Mouse (Mus musculus): Measurements from ENCODE around the gene Smyd4.
A peak's percentile ranks its signal among the peaks of the same experiment; 100 is the strongest.

The Smyd4 gene

DNA sequence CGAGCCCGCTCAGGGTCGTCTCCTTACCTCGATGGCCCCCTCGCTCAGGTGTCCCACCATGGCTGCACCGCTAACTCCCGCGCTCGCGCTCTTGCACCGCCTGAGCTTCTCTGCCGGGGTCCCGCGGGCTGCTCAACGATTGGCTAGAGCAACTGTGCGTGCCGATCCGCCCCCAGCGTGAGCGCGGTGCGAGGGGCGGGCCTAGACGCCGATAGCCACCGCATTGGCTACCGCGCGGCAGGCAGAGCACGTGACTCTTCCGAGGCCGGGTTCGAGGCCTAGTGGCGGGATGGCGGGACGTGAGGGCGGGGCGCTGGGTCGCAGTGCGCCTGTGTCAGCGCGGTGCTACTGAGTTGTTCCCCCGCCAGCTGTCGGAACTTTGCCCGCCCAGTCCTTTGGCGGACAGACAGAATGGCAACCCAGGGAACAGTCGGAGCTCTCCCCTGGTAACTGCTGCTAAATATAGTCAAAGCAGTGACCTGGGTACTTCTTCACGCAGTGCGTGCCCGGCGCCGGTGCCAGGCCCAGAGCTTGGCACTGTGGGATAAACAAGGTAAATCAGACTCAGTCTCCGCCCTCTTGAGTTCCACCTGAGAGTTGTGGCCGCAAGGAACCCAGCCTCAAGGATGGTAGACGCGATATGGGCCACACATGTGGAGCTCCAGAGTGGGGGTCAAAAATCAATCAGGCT, at the start of gene Smyd4, which contains the start of gene Rpa1:
Smyd4 (plus strand) TSS at position 235 of the 691 bp plus-strand sequence.
Rpa1 (minus strand) TSS at position 126 of the 691 bp plus-strand sequence.
- peak; percentile 95 for DNase-seq (ENCODE audit: low spot score)

DNA sequence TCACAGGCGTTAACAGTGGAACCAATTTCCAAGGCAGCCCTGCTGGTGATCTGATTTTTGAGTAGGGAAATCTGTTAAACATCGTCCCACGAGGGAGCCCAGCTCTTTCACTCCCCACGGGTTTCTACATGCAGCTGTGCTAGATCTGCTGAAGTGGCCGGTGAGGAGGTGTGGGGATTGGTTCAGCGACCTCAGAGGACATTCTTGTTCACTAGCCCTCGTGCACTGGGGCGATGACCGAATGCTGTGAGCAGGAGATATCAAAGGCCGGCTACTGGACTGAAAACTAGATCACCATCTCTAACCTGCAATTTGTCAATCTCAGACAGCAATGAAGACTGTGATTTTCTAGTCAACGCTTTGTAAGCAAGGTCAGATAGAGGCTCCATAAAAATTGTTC, 49.7 kb upstream of the Smyd4 start:
- DNase-seq (ENCODE audit: low spot score): no peak

DNA sequence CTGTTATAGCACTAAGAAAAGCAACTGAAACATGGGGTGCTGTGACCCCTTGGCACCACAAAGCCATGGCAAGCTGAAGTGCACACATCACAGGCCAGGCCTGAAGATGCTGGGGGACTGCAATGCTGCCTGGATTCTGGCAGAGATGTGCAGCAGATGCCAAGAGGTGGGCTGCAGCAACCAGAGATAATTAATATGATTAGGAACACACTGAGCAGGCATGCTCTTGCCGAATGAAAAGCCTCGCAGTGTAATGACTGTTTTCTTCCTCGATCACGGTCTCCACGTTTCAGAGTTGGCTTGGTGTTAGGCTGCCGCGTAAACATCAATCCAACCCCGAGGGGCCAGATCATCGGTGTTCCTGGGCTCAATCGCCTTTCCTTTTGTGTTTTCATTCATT, 48.4 kb upstream of the Smyd4 start:
- no peak for DNase-seq (ENCODE audit: low spot score)

DNA sequence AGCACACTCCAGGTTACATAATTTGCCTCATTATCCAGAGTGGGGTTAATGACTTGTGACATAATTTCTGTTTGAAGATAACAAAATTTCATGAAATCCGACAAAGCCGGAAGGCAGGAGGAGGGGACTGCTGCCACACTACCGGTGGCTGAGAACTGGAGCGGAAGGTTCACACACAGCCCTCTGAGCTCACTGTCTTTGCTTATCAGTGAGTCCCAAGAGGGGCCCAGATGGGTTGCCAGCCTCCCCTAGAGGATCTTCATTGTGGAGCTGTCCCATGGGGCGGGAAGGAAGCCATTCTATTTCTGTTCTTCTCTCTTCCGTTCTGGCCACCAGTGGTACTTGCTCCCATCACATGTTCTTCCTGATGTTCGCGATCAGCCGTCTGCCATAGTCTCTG, 47.3 kb upstream of the Smyd4 start:
- DNase-seq (ENCODE audit: low spot score): no peak

DNA sequence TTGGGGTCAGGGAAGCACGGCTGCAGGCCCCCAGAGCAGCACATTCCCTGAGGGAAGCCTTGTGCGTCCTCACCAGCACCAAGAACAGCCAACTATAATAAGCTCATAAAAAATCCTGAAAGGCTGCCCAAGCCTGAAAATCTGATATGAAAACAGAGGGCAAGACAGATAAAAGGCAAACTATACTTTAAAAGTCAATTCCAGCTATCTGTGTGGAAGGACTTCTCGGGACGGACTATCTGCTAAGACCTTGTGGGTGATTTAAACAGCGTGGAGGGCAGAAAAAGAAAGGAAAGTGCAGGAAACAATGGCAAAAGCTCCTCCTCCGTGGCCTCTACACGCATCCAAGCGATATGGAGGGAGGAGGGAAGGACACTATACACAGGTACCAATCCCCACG, 43.4 kb upstream of the Smyd4 start:
- DNase-seq (ENCODE audit: low spot score): no peak

DNA sequence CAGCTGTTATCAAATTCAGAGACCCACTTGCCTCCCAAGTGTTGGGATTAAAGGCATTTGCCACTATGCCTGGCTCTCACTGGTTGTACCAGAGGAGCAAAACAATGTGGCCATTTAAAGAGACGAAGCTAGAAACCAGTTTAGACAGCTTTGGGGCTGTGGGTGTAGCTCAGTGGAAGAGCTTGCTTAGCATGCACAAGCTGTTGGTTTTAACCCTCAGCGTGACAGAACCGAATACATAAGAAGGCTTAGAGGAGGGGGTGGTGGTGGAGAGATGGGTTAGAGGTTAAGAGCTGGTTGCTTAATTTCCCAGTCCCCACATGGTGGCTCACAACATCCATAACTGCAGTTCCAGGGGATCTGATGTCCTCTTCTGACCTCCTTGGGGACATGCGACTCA, 39.6 kb upstream of the Smyd4 start:
- no peak for DNase-seq (ENCODE audit: low spot score)

DNA sequence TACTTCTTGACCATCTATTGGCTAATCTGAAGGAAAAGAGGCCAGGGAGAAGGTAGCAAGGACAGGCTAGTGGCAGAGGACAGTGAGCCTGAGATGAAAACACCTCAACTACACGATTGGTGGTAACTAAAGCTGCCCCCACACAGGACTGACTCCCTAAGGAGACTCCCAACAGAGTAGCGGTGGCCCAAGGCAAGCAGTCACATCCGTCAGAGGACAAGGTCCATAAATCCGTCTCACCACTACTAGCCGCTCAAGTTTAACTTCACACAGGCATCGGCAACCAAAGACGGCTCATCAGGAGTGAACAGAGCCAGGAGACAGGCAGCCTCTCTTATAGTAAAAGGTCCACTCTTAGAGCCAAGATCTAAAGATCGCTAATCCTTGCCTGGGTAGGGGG, 37.4 kb upstream of the Smyd4 start:
- DNase-seq (ENCODE audit: low spot score): no peak

DNA sequence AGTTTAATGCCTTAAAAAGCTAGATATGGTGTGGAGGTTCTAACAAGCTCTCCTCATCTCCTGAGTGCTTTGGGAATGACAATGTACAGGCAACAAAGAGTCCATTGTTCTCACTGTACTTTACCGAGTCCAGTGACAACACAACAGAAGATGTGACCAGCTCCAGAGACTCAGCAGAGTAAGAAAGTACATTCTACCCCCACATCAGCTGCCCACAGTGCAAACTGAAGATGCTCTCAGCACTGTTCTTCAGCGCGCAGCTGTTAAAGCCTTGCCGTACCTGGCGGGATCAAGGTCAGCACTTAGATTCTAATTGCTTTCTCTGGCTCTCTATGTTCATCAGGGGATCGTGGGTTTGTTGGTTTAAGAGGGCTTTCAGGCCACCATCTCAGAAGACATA, 36.5 kb upstream of the Smyd4 start:
- DNase-seq (ENCODE audit: low spot score): no peak

DNA sequence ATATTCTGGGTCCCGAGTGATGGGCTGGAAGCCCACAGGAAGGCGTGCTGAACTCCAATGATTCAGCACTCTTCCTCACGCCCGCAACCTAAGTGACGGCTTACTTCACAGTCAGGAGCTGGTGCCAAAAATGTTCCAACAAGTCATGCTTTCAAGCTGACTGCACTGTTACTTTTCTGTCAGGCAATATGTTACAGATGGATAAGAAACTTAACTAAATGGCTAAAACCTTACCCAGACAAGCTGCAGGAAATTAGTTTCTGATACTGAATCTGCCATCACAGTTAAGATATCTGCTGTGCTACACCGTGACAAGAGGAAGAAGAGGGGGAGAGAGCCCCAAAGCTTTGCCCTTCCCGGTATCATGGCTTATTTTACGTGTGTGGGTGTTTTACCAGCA, 34.4 kb upstream of the Smyd4 start:
- no peak for DNase-seq (ENCODE audit: low spot score)

DNA sequence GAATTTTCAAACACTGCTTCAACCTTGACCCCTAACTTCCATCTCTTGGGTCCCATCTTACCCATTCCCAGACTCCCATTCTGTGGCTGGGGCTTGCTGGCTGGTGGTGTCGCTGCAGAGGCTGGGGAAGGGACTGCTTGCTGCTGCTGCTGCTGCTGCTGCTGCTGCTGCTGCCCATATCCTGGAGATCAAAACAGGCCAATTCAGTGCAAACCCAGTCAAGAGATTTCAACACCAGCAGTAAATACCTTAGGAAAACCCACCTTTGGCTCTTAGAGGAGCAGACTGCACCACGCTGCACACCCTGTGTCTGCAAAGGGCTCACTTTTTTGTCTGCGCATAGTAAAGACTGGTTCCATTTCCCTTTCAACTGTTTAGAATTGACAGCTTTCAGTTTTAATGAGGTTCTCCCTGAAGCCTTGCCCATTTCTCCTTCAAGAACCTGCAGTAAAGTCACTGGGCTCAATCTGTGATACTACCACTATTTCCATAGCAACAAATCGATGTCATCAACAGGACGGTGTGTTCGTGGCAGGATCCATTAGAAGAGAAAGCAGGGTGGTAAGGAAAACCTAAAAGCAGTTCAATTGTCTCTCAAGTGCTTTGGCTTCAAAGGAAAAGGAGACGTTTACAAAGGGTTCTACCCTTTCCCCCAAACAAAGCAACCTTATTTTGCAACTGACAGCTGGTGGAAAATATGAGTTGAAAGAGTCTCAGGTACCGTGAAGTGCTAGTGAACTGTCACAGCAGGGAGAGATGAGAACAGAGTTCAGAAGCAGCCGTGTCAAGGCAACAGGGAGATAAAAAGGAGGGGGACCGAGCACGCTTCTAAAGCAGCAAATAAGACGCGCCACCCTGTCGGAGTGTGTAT, 29.6 kb upstream of the Smyd4 start:
- no peak for DNase-seq (ENCODE audit: low spot score)

DNA sequence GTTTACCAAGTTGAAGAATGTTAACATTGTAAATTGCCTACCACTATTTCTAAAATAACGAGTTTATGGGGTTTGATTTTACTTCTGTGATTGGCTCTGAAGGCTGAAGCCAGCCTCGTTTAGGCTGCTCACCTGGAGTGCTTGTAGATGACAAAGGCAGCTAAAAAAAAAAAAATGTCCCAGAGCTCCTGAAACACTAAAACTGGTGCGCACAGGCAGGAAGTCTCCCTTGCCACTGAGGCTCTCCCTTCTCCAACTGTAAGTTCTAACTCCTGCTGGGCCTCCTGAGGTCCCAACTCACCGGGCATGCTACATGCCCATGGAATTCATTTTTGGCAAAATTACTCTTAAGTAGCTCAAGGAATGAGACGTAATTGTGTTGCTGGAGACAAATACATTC, 29.0 kb upstream of the Smyd4 start:
- DNase-seq (ENCODE audit: low spot score): no peak

DNA sequence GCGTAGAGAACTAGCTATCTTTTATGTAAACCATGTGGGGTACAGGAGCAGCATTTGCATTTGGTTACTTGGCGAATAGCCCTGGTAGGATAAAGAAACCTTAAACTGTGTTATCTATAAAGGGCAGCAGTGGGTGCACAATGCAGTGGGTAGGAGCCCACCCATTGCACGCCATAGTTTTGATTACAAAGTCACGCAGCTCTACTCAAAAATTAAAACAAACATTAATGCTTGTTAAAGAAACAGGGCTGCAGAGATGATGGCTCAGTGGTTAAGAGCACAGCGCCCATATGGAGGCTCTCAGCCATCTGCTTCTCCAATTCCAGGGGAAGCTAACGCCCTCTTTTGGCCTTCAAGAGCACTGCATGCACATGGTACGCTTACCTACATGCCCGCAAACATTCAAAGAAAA, 24.9 kb upstream of the Smyd4 start:
- no peak for DNase-seq (ENCODE audit: low spot score)

DNA sequence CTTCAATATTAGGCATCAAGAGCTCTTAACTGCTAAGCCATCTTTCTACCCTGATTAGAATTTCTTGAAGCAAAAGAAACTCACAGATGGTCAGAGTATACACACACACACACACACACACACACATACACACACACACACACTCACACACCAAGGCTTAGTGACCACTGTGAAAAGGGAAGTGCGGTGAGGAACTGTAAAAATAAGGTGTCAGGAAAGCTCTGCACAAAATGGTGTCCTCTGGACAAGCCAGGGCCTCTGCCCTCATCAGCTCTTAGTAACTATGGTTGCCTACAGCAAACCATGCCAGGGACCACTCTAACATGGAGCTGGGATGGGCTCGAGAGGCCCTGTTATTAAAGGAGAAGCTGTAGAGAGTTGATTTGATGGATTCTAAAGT, 23.8 kb upstream of the Smyd4 start:
- DNase-seq (ENCODE audit: low spot score): no peak

DNA sequence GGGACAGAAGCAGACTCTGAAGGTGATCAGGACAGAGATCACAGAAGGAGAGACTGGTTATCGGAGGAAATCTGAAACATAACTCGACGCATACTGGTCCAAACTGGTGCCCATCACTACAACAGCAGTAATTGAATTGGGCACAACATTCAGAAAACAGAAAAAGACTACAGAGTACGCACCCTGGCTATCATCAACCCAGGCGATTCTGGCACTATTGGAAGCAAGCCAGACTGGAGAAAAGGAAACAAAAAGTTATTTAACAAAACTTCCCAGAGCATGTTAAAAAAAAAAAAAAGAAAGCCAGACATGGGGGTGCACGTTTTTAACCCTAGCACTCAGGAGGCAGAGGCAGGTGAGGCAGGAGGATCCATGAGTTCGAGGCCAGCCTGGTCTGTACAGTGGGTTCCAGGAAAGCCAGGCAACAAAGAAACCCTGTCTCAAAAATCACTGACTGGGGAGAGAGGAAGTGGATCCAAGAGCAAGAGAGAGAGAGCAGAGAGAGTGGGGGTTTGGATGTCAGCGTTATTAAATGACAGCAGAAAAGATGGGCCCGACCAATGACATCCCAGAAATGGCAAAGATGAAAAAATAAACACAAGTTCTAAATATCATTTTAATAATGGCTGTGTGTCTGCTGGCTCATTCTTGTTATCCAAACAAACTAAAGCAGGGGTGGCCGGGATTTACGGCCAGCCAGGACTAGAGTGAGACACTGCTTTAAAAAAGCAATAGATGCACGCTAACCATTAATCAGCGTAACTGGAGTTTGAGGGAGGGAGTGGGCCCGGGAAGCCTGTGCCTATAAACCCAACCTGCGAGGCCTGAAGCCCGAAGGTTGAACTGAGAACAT, 22.9 kb upstream of the Smyd4 start:
- no peak for DNase-seq (ENCODE audit: low spot score)

DNA sequence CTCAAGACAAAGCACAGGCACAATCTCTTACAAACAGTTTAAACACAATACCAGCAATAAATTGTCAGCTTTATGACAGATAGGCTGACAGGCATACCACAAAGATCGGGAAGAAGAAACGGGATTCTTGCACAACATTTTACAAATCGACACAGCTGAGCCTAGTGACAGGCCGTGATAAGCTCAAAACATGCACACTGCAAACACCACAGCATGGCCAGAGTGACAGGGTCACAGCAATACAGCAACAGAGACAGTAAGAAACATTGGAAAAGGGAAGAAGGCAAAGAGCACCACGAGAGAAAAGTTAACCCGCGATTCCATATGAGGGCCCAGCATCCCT, 22.3 kb upstream of the Smyd4 start:
- no peak for DNase-seq (ENCODE audit: low spot score)

DNA sequence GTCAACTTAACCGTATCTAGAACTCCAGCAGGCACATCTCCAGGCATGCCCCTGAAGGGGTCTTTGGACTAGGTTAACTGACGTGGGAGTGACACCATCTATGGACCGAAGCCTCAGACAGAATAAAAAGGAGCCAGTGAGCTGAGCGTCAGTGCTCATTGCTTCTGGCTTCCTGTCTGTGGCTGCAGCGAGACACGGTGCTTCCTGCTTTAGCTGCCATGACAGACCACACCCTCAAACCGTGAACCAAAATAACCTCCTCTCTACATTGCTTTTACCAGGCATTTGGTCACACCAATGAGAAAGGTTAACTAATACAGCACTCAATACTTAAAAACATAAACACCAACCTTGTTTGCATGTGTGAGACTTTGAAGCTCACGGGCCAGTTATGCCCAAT, 11.6 kb upstream of the Smyd4 start:
- no peak for DNase-seq (ENCODE audit: low spot score)

DNA sequence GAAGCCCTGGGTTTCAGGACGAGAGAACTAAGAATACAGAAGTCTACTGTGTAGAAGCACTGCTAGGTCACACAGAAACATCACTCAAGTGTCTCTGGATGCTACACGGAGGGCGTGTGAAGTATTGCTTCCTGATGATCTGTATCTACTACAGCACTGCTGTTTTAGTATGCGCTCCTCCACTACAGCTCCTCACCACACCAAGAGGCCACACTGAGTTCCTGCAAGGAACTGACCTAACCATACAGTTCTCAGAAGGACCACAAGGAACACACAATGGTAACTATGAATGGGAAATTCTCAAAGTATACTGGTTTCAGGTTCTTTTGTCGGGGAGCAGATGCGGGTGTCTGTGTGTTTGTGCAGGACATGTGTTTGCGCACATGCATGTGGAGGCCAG, 11.0 kb upstream of the Smyd4 start:
- no peak for DNase-seq (ENCODE audit: low spot score)

DNA sequence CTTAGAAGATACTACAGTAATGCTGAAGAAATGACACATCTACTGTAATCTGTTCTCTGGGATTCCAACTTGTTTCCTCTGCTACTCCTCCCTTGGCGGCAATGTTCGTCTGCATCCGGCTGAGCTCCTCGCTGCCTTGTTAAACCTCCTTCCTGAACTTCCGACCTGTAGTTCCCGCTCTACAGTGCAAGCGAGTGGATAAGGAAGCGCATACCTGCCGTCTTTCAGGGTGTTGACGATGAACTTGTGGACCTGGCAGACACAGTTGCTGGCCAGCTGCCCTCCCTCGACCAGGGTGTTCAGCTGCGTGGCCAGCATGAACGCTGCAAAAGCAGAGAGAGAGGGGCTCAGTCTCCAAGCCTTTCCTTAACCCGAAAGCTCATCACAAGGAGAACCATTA, 8.2 kb upstream of the Smyd4 start:
- DNase-seq (ENCODE audit: low spot score): no peak

DNA sequence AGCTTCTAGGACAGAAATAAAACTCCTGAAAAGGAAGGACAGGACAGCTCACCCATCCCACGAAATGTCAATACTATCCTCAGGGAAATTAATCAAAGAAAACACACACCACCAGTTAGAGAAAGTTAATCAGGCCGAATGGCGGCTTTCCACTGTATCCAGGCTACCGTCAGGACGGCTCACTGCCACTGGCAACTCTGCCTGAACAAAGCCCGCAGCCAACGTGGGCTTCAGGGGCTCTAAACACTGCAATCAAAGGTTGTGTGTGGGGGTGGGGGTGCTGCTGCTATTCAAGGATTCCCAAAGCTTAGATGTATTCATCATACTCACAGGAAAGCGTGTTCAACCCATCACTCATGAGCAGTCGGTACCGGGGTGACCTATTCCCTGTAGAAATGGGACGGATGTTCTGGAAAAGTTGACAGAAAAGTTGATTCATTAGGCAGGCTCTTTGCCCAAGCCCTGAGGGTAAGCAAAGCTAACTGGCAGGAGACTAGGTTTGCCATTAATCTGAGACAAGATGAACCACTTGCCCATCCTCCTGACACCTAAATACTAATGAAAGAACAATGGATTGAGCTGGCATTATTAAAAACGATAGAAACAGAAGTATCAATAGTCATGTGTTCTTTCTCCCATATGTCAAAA, 7.4 kb upstream of the Smyd4 start:
- DNase-seq (ENCODE audit: low spot score): no peak

DNA sequence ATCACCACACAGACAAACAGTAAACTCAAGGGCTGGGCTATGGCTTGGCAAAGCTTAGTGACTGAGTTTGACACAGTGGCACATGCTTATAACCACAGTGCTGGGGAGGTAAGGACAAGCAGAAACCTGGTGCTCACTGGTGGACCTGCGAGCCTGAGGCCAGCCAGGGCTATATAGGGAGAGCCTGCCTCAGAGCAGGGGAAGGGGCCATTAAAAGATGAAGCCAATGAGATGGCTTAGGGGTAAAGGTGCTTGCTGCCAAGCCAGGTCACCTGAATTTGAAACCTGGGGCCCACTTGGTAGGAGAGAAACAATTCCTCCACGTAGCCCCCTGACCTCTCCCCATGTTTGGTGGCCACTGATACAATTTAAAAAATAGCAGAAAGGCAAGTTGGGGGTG, 5.1 kb upstream of the Smyd4 start:
- DNase-seq (ENCODE audit: low spot score): no peak

DNA sequence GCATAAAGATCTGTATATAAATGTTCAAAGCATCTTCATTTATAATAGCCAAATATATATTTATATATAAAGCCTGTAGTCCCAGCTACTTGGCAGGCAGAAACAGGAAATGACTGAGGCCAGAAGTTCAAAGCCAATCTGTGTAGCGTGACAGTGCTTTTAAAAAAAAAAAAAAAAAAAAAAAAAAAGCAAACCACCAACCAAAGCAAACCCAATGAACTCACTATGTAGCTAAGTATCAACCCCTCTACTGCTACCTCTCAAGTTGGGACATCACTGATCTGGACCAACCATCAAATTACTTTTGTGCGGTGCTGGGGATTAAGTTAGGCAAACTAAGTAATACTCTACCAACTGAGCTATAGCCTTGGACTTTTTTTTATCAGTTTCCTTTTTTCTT, 4.1 kb upstream of the Smyd4 start:
- DNase-seq (ENCODE audit: low spot score): no peak

DNA sequence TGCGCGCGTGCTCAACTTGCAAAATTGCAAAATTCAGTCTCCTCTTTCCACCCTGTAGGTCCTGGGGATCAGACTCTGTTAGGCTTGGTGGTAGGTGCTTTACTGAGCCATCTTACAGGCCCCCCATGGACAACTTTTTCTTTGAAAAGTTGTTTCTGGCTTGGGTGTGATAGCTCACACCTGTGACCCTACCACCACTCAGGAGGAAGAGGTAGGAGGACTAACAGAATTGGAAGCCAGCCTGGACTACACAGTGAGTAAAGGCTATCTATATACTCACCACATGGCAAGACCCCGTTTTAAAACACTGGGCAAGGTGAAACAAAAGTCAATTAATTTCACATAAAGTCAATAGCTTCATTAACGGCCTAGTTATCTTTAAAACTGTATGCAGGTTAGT, 3.5 kb upstream of the Smyd4 start:
- DNase-seq (ENCODE audit: low spot score): no peak
